Mouse (Mus musculus) lung, postnatal 14 days (tissue): ENCODE results near the gene Rab8a.
A peak's percentile ranks its signal among the peaks of the same experiment; 100 is the strongest.

Source experiments
- DNase-seq: peaks from one replicate; pipeline ENCODE4 v3.0.0; 2021

Rab8a gene

GRCm38 (mm10) chr8:72147266-72147665, 13.7 kb upstream of the Rab8a start:
- no peak for DNase-seq

GRCm38 (mm10) chr8:72149056-72149455, 11.9 kb upstream of the Rab8a start:
- no peak for DNase-seq

- DNase-seq = no peak
Observed at GRCm38 (mm10) chr8:72151418-72152078, 9.5 kb upstream of the Rab8a start.

- DNase-seq = no peak
Observed at GRCm38 (mm10) chr8:72153382-72153781, 7.6 kb upstream of the Rab8a start.

GRCm38 (mm10) chr8:72158096-72158495, 2.9 kb upstream of the Rab8a start:
- DNase-seq = no peak

GRCm38 (mm10) chr8:72158726-72159125, 2.3 kb upstream of the Rab8a start:
- DNase-seq = no peak

GRCm38 (mm10) chr8:72160007-72160406, 993 bp upstream of the Rab8a start:
- no peak for DNase-seq

GRCm38 (mm10) chr8:72162821-72163220, 1.8 kb downstream of the Rab8a start:
- DNase-seq = no peak

- DNase-seq = no peak
Observed at GRCm38 (mm10) chr8:72169098-72169668, 8.2 kb downstream of the Rab8a start.

GRCm38 (mm10) chr8:72169681-72170249, 8.8 kb downstream of the Rab8a start:
- DNase-seq = no peak

- DNase-seq = peak; percentile 89
Observed at GRCm38 (mm10) chr8:72177346-72177925, 16.4 kb downstream of the Rab8a start.

- no peak for DNase-seq
Observed at GRCm38 (mm10) chr8:72183554-72184202, 22.7 kb downstream of the Rab8a start.

GRCm38 (mm10) chr8:72187793-72188331, 26.9 kb downstream of the Rab8a start:
- no peak for DNase-seq

- peak; percentile 42 for DNase-seq
Observed at GRCm38 (mm10) chr8:72189417-72190214, 28.6 kb downstream of the Rab8a start, which contains the start of gene Hsh2d. TSS of gene Hsh2d (plus strand) at chr8:72189638.

GRCm38 (mm10) chr8:72190215-72190539, 29.2 kb downstream of the Rab8a start:
- no peak for DNase-seq

GRCm38 (mm10) chr8:72192065-72192464, 31.1 kb downstream of the Rab8a start:
- no peak for DNase-seq

GRCm38 (mm10) chr8:72197997-72198396, 37.0 kb downstream of the Rab8a start:
- DNase-seq = no peak

- DNase-seq = no peak
Observed at GRCm38 (mm10) chr8:72208582-72208981, 47.6 kb downstream of the Rab8a start.

- no peak for DNase-seq
Observed at GRCm38 (mm10) chr8:72210222-72210621, 49.2 kb downstream of the Rab8a start.

GRCm38 (mm10) chr8:72210710-72211109, 49.7 kb downstream of the Rab8a start:
- DNase-seq = no peak

GRCm38 (mm10) chr8:72211846-72212245, 50.8 kb downstream of the Rab8a start:
- DNase-seq = no peak

GRCm38 (mm10) chr8:72212751-72213150, 51.8 kb downstream of the Rab8a start, which contains the start of gene Cib3:
TSS of gene Cib3 (minus strand) at chr8:72212837.
- DNase-seq = no peak
